Mouse (Mus musculus) left cerebral cortex, postnatal 14 days (tissue): ENCODE measurements at regions not wholly inside any gene's neighbourhood (a gene's known extent, or its start where the extent isn't known, plus 50 kb on each side); places are given as distances from the start of the nearest gene placed in this dataset.
A peak's percentile ranks its signal among the peaks of the same experiment; 100 is the strongest.

ENCODE experiments used
- DNase-seq, 2 experiments: peaks; one replicate each; pipeline ENCODE4 v3.0.0; 2021 to 2022; ENCODE audit warnings: low spot score in 2 of 2, mixed read lengths in 1 of 2
- intact Hi-C: fragments of 180-260 bp; cut with DNase I; formaldehyde crosslinking; loops from one replicate; pipeline ENCODE4 v1.15.1; 2025

GRCm38 (mm10) chr4:100616161-100616915 lies 137.7 kb downstream of the Ube2u start:
- peak in 1 of 2 experiments; percentile 11 for DNase-seq
- intact Hi-C loops, result no loop called here

DNA sequence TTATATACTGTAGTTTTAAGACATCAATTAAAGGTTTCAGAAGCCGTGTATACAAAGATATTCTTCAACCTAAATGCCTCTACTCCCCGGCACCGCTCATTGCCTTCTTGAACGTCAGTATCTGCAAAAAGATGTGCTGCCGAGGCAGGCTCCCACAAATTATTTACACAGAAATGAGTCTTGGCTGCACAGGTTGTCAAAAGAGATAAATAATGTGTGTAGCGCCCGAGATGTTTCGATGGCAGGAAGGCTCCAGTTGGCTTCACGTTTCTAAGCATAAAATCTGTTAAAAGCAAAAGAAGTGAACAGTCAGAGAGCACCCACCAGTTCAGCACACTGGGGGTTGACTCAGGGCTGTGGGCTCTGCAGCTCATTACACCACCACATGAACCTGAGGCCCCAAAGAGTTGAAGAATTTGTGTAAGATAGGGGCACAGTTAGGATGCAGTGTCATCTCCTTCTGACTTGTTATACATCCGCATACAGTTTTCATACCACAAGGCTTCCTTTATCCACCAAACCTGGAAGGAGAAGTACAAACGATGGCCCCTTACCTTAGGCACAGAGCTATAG lies 138.4 kb downstream of the Ube2u start:
- no peak for DNase-seq
- intact Hi-C loops, result no loop called here

GRCm38 (mm10) chr4:100624656-100625055 lies 146.0 kb downstream of the Ube2u start:
- intact Hi-C loops, result no loop called here

GRCm38 (mm10) chr4:100626551-100626950 lies 147.9 kb downstream of the Ube2u start:
- DNase-seq, result no peak
- intact Hi-C loops, result no loop called here

More at GRCm38 (mm10) chr4:100624656-100625055, 146.0 kb downstream of the Ube2u start:
- DNase-seq, result no peak

- intact Hi-C loops, result no loop called here
Measured at GRCm38 (mm10) chr4:100634388-100634787, 142.1 kb upstream of the Cachd1 start.

GRCm38 (mm10) chr4:100637597-100637996 lies 138.9 kb upstream of the Cachd1 start:
- intact Hi-C loops, result no loop called here
- DNase-seq, result no peak

More at GRCm38 (mm10) chr4:100634388-100634787, 142.1 kb upstream of the Cachd1 start:
- DNase-seq, result no peak

DNA sequence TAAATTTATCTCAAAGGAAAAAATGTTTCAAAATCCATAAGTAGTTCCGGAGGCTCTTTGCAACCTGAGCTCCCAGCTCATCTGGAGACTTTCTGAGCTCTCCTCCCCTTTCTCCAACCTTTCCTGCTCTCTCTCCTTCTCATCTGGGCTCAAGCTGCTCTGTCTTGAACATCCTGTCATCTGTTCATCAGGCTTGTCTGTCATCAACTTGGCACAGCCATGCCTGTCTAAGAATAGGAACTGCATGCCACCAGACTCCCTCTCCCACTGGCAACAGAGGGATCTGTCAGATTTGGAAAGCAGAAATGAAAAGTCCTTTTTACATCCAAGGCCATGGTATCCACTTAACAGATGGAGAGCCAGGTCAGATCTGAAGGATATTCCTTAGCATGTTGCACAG lies 115.3 kb upstream of the Cachd1 start:
- intact Hi-C loops, result no loop called here
- DNase-seq, result peak; percentile 22 to 28

DNA sequence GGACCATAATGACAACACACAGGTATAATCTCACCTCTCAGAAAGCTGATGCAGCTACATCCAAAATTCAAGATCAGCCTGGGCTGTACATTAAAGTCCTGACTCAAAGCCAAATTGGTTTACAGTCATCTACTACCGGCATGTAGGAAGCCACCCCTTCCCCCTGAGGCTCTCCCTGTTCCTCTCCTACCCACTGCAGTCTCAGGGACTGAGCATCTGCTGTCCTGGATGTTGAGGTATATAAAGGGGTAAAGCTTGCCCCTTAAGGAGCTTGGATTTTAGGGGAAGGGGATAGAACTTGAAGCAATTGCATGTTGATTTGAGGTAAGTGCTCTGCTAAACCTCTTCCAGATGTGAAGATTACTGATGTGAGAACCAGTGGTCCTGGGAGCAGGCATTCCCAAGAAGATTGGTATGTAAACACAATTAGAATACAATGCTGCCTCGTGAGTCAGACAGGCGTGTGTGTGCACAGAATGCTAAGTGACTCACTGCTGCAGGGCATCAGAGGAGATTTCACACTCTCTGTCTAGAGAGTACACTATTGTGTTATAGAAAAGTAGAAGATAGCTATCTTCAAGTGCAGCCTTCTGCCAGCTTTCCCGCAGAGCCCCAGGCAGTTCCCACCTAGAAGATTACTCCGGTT lies 111.7 kb upstream of the Cachd1 start:
- intact Hi-C loops, result no loop called here
- peak; percentile 33 to 34 for DNase-seq

GRCm38 (mm10) chr4:100670553-100670952 lies 105.9 kb upstream of the Cachd1 start:
- no peak for DNase-seq
- intact Hi-C loops, result no loop called here

- intact Hi-C loops, result no loop called here
- DNase-seq, result no peak
Measured at GRCm38 (mm10) chr4:100674916-100675315, 101.6 kb upstream of the Cachd1 start.

- no peak for DNase-seq
- intact Hi-C loops, result no loop called here
Measured at GRCm38 (mm10) chr4:100683757-100684156, 92.7 kb upstream of the Cachd1 start.

DNA sequence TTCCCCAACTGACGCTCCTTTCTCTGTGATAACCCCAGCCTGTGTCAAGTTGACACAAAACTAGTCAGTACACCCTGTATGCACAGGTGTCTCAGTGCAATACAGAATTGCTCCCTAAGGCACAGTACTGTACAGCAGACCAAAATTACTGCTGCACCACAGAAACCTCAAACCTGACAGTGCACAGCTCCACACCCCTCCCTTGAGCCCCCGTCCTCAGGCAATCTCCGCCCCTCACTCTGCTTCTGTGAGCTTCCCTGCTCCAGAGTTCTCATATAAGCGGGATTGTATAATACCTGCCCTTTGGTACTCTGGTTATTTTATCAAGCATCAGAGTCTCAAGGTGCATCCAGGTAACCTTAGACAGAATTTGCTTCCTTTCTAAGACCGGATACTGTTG lies 76.5 kb upstream of the Cachd1 start:
- DNase-seq, result no peak
- intact Hi-C loops, result loop anchor here (5.0 kb wide), 1 partner anchor 113 kb away; no protein-coding TSS in a partner anchor

DNA sequence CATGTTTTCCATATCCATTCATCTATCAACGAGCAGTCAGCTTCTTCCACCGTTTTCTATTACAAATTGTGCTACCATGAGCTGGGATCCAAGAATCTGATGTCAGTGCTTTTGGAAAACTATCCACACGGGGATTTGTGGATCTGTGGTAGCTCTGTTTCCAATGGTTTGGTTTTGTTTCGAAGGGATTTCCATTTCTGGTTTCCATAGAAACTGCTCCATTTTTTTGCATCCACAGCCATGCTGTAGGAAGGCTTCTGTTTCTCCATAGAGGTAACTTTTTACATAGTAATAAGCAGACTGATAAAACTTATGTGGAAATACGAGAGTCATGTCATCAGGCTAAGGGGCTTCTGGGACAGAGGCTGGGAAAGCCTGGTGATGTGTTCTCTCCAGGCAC lies 76.1 kb upstream of the Cachd1 start:
- DNase-seq, result peak in 1 of 2 experiments; percentile 38
- intact Hi-C loops, result loop anchor here (5.0 kb wide), 1 partner anchor 113 kb away; no protein-coding TSS in a partner anchor

DNA sequence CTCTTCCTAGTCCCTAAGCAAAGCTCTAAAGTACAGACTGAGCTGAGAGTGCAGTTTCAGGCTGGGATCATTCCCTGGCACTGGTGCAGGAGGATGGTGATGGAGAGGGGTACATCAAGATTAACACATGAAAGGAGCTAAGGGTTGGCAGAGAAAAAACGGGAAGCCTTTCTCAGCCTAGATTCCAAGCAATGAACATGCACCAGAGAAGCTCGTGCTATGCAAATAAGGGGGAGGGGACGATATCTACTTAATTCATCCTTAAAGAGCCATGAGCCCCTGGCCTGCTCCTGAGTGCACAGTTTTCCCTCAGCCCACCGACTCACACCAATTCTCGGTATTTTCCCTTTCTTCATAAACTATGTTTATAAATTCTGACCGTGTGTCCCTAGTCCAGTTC lies 70.5 kb upstream of the Cachd1 start:
- no peak for DNase-seq
- intact Hi-C loops, result no loop called here

DNA sequence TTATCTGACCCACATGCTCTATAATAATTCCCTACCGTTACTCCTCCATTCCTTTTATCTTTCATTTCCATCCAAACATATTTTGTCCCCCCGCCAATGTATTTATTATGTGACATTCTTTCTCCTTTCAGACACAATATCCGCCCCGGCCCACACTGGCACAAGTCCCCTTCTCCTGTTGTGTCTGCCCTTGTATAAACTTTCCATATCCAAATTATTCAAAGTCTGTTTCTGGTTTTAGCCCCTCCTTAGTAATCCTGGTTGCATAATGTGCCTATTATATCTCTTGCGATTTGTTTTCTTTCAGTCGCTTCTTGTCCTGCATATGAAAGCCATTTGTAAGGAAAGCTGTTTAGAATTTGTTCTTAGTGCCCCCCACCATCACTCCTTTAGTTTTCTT lies 69.3 kb upstream of the Cachd1 start:
- peak in 1 of 2 experiments; percentile 8 for DNase-seq
- intact Hi-C loops, result no loop called here

DNA sequence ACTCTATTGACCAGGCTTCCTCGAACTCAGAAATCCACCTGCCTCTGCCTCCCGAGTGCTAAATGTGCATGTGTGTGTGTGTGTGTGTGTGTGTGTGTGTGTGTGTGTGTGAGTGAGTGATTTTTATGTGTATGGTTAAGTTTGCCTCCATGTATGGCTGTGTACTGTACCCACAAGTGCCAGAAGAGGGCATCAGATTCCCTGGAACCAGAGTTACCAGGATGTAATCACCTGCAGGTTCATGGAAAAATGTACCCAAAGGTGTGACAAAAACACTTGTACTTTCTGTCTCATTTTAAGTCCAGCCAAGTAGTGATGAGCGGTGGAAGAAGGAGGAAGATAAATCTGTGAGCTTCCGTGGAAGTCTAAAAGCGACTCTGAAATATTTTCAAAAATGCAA lies 68.2 kb upstream of the Cachd1 start:
- no peak for DNase-seq
- intact Hi-C loops, result no loop called here

GRCm38 (mm10) chr4:100714240-100714639 lies 62.2 kb upstream of the Cachd1 start:
- intact Hi-C loops, result no loop called here
- DNase-seq, result no peak

DNA sequence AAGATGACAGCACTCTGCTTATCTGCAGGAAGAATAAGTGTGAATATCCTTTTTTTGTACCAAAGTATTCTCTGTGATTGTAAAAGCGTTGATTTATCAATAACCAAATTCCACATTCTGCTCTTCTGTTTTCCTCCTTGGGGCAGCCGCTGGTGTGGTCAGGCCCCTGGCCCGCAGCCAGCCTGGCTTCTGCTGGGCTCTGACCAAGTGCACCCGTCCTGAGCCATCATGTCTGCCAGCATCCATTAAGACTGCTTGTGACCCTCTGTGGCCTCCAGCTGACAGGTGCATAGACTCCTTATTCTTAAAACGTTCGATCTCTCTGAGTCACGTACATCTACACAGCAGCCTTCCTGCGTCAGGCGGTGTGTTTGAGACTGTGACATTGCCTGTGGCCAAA lies 58.9 kb upstream of the Cachd1 start:
- intact Hi-C loops, result no loop called here
- no peak for DNase-seq

- intact Hi-C loops, result loop anchor here (5.0 to 10.0 kb wide), 2 partner anchors 272 to 425 kb away; no protein-coding TSS in a partner anchor
- DNase-seq, result peak; percentile 11 to 57
Measured at GRCm38 (mm10) chr4:100722532-100722931, 53.9 kb upstream of the Cachd1 start.

- no peak for DNase-seq
- intact Hi-C loops, result loop anchor here (5.0 to 10.0 kb wide), 2 partner anchors 272 to 424 kb away; no protein-coding TSS in a partner anchor
Measured at GRCm38 (mm10) chr4:100723053-100723452, 53.4 kb upstream of the Cachd1 start.
